Mouse (Mus musculus) limb, embryonic 13.5 days (tissue): ENCODE measurements around the gene 1700020D05Rik. TPM values are rescaled to one million over a fixed set of nuclear protein-coding genes. Genes with fewer than 3 reads are reported as not detected.

Experiments used
- ATAC-seq: fragments of 200-750 bp; cut with Nextera tagmentation; 2 replicates; pipeline ENCODE4 v1.8.0; 2017; ENCODE audit warnings: low read depth, moderate number of reproducible peaks, moderate TSS enrichment; ENCODE audit not compliant: low FRiP score
- H3K27ac ChIP-seq: fragments of 300-500 bp; sonication (generic); 2 replicates; pipeline ENCODE4 v1.5.1; 2015; ENCODE audit warnings: inconsistent platforms, mild to moderate bottlenecking, moderate library complexity
- H3K27me3 ChIP-seq: fragments of 300-500 bp; sonication (generic); 2 replicates; pipeline ENCODE4 v1.6.1; 2015; ENCODE audit warnings: mild to moderate bottlenecking, inconsistent platforms
- H3K36me3 ChIP-seq: fragments of 300-500 bp; sonication (generic); 2 replicates; pipeline ENCODE4 v1.6.1; 2015; ENCODE audit warnings: inconsistent platforms, mild to moderate bottlenecking, moderate library complexity
- H3K4me1 ChIP-seq: fragments of 300-500 bp; sonication (generic); 2 replicates; pipeline ENCODE4 v1.6.1; 2015; ENCODE audit warnings: inconsistent platforms
- H3K4me2 ChIP-seq: fragments of 300-500 bp; sonication (generic); replicated peaks from 2 replicates; pipeline ENCODE4 v1.6.1; 2015; ENCODE audit warnings: inconsistent platforms, mild to moderate bottlenecking, moderate library complexity
- H3K4me3 ChIP-seq: fragments of 300-500 bp; sonication (generic); 2 replicates; pipeline ENCODE4 v1.5.1; 2015; ENCODE audit warnings: moderate library complexity, mild to moderate bottlenecking, inconsistent platforms
- H3K9ac ChIP-seq: fragments of 300-500 bp; sonication (generic); 2 replicates; pipeline ENCODE4 v1.6.1; 2015; ENCODE audit warnings: mild to moderate bottlenecking, inconsistent platforms
- H3K9me3 ChIP-seq: fragments of 300-500 bp; sonication (generic); 2 replicates; pipeline ENCODE4 v1.6.1; 2016; ENCODE audit warnings: inconsistent platforms
- WGBS: fragments of 180-500 bp; shearing (Covaris S2); methylation state at CpG from one replicate; pipeline ENCODE4 v1.1.7; 2015; 5-methylcytosine and 5-hydroxymethylcytosine counted together
- polyA plus RNA-seq: library from polyadenylated mRNA; unstranded; fragments of >200 nt; fragmentation: Nextera tagmentation; extraction: Ambion mirVana; gene quantifications from 2 replicates; pipeline ENCODE4 v1.2.1, GENCODE M21; 2015

The 1700020D05Rik gene
- polyA plus RNA-seq, 1 experiment from 2014 or later, result not detected

GRCm38 (mm10) chr19:5455568-5455967 is 48.0 kb downstream of the 1700020D05Rik start:
- Histone ChIP-seq H3K4me1 (peaks cover 32% of the 10 kb centered on the region), H3K4me2 (peak overlapping the region; percentile 99), H3K9me3 (no peaks in the 10 kb centered on the region), H3K27ac (no peak overlapping the region), H3K4me3 (peak overlapping the region; percentile 82), H3K36me3 (peaks cover 13% of the 10 kb centered on the region), H3K9ac (peak overlapping the region; percentile 87; the same call in 1 of the 2 replicates), H3K27me3 (peaks cover 4% of the 10 kb centered on the region)
- ATAC-seq, result no peak
- 70% methylated on average over 8 of the region's 8 CpGs for WGBS

GRCm38 (mm10) chr19:5455037-5455436 is 48.5 kb downstream of the 1700020D05Rik start:
- no peaks in the 10 kb centered on the region for H3K9me3 ChIP-seq
- ATAC-seq, result no peak
- H3K4me2 ChIP-seq, result peak overlapping the region; percentile 99
- H3K27me3 ChIP-seq, result peaks cover 9% of the 10 kb centered on the region
- peaks cover 13% of the 10 kb centered on the region for H3K36me3 ChIP-seq
- peaks cover 31% of the 10 kb centered on the region for H3K4me1 ChIP-seq
- H3K9ac ChIP-seq, result peak overlapping the region; percentile 87; the same call in 1 of the 2 replicates
- no peak overlapping the region for H3K27ac ChIP-seq
- peak overlapping the region; percentile 82; the same call in 1 of the 2 replicates for H3K4me3 ChIP-seq
- 82% methylated on average over 12 of the region's 12 CpGs for WGBS

Other genes with a start within 250 kb of the 1700020D05Rik start
- 26.7 and 28.9 TPM in 2 replicates for gene Pacs1, start 230.7 kb downstream of the 1700020D05Rik start, polyA plus RNA-seq
- 393 and 399 TPM in 2 replicates for gene Sf3b2, start 208.3 kb downstream of the 1700020D05Rik start, polyA plus RNA-seq
- gene Gal3st3, start 205.5 kb downstream of the 1700020D05Rik start, polyA plus RNA-seq, result 9.3 and 9.7 TPM in 2 replicates
- gene Catsper1, start 168.0 kb downstream of the 1700020D05Rik start, polyA plus RNA-seq, result not detected in 2 replicates
- 1.2 and 1.9 TPM in 2 replicates for gene Cst6, start 154.2 kb downstream of the 1700020D05Rik start, polyA plus RNA-seq
- gene Eif1ad, start 137.0 kb downstream of the 1700020D05Rik start, polyA plus RNA-seq, result 54.9 and 62.3 TPM in 2 replicates
- gene Banf1, start 136.6 kb downstream of the 1700020D05Rik start, polyA plus RNA-seq, result 442 and 445 TPM in 2 replicates
- 81.8 and 84.8 TPM in 2 replicates for gene Sart1, start 115.1 kb downstream of the 1700020D05Rik start, polyA plus RNA-seq
- gene Tsga10ip, start 101.3 kb downstream of the 1700020D05Rik start, polyA plus RNA-seq, result 0.15 and 0.31 TPM in 2 replicates
- gene Drap1, start 78.8 kb downstream of the 1700020D05Rik start, polyA plus RNA-seq, result 301 and 336 TPM in 2 replicates
- 74.6 and 77.9 TPM in 2 replicates for gene AI837181, start 78.6 kb downstream of the 1700020D05Rik start, polyA plus RNA-seq
- not detected in 2 replicates for gene Fosl1, start 56.2 kb downstream of the 1700020D05Rik start, polyA plus RNA-seq
- gene Ccdc85b, start 45.9 kb downstream of the 1700020D05Rik start, polyA plus RNA-seq, result 6.2 and 7.0 TPM in 2 replicates
- 129 and 131 TPM in 2 replicates for gene Fibp, start 43.2 kb downstream of the 1700020D05Rik start, polyA plus RNA-seq
- 1.7 and 2.3 TPM in 2 replicates for gene Ctsw, start 35.3 kb downstream of the 1700020D05Rik start, polyA plus RNA-seq
- gene Efemp2, start 29.8 kb downstream of the 1700020D05Rik start, polyA plus RNA-seq, result 209 and 216 TPM in 2 replicates
- 40.5 and 42.8 TPM in 2 replicates for gene Mus81, start 15.4 kb downstream of the 1700020D05Rik start, polyA plus RNA-seq
- gene Cfl1, start 13.3 kb downstream of the 1700020D05Rik start, polyA plus RNA-seq, result 2,537 and 2,628 TPM in 2 replicates
- gene Snx32, start 6.8 kb upstream of the 1700020D05Rik start, polyA plus RNA-seq, result 12.1 and 13.4 TPM in 2 replicates
- 1.7 and 3.0 TPM in 2 replicates for gene Ovol1, start 56.9 kb upstream of the 1700020D05Rik start, polyA plus RNA-seq
- 2.3 and 2.7 TPM in 2 replicates for gene Ap5b1, start 64.2 kb upstream of the 1700020D05Rik start, polyA plus RNA-seq
- 143 and 144 TPM in 2 replicates for gene Rnaseh2c, start 98.1 kb upstream of the 1700020D05Rik start, polyA plus RNA-seq
- gene Kat5, start 106.5 kb upstream of the 1700020D05Rik start, polyA plus RNA-seq, result 61.5 and 62.7 TPM in 2 replicates
- gene Rela, start 133.7 kb upstream of the 1700020D05Rik start, polyA plus RNA-seq, result 47.6 and 48.5 TPM in 2 replicates
- gene Sipa1, start 159.9 kb upstream of the 1700020D05Rik start, polyA plus RNA-seq, result 25.2 and 27.8 TPM in 2 replicates
- gene Map3k11, start 185.0 kb upstream of the 1700020D05Rik start, polyA plus RNA-seq, result 18.2 and 18.5 TPM in 2 replicates
- 25.4 and 28.7 TPM in 2 replicates for gene Pcnx3, start 185.1 kb upstream of the 1700020D05Rik start, polyA plus RNA-seq
- gene Kcnk7, start 200.6 kb upstream of the 1700020D05Rik start, polyA plus RNA-seq, result 0.51 and 0.75 TPM in 2 replicates
- 20.4 and 21.2 TPM in 2 replicates for gene Ehbp1l1, start 222.5 kb upstream of the 1700020D05Rik start, polyA plus RNA-seq
- 128 and 141 TPM in 2 replicates for gene Fam89b, start 225.9 kb upstream of the 1700020D05Rik start, polyA plus RNA-seq
- gene Ltbp3, start 237.1 kb upstream of the 1700020D05Rik start, polyA plus RNA-seq, result 41.1 and 48.9 TPM in 2 replicates